Mouse (Mus musculus) brain, embryonic 14.5 days (tissue): ENCODE measurements around the gene Casq2.

Experiments
- CTCF ChIP-seq: fragments of 200-500 bp; IDR thresholded peaks from 2 replicates; pipeline ENCODE4 v1.5.1; 2012; ENCODE audit warnings: inconsistent platforms, mild to moderate bottlenecking, moderate library complexity, borderline replicate concordance; ENCODE audit not compliant: insufficient read depth, insufficient read length; ENCODE audit errors: extremely low read depth
- POLR2A ChIP-seq: fragments of 200-500 bp; IDR thresholded peaks from 2 replicates; pipeline ENCODE4 v1.6.1; 2012; ENCODE audit warnings: mild to moderate bottlenecking, inconsistent platforms, borderline replicate concordance; ENCODE audit not compliant: poor library complexity, insufficient read depth, insufficient read length, severe bottlenecking; ENCODE audit errors: extremely low read depth

DNA sequence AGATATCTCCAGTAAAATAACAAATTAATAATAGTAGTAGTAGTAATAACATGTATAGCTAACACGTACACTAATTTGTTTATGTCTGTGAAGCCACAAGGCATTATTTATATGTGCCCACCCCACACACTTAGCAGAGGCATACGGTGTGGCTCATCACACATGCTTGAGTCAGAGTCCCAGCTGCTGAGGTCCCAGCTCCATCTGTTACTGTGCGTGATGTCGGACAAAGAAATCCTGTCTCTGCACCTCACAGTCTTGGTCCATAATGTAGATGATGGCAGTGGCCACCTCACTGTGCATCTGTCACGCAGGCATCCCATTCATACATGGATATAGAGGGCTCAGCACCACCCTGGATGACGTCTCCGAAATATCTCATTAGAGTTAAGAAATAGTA is 15.9 kb upstream of the Casq2 start:
- TF ChIP-seq CTCF (no peak), POLR2A (no peak)
